Mouse (Mus musculus) heart, embryonic 14.5 days (tissue): ENCODE data around the gene Gpr146. TPM values are rescaled to one million over a fixed set of nuclear protein-coding genes. Genes with fewer than 3 reads are reported as not detected.
"Not testable (repeated sequence)": the region's sequence is repeated elsewhere in the genome, so short reads cannot be mapped to it uniquely, and the experiment has no call there.

Source experiments
- ATAC-seq: fragments of 200-750 bp; cut with Nextera tagmentation; 2 replicates; pipeline ENCODE4 v1.8.0; 2017; ENCODE audit warnings: low read depth, moderate TSS enrichment; ENCODE audit not compliant: insufficient number of reproducible peaks, insufficient read depth, low FRiP score
- H3K27ac ChIP-seq, 2 experiments: fragments of 200-500 bp in 1 of 2; fragments of 300-500 bp in 1 of 2; sonication (generic) in 1 of 2; replicated peaks in 1 of 2; 2 replicates each; pipeline ENCODE4 v1.5.1; 2012 to 2014; ENCODE audit warnings: low read depth in 2 of 2, low read length in 2 of 2, control low read depth in 1 of 2, mild to moderate bottlenecking in 1 of 2, mixed read lengths in 1 of 2; ENCODE audit not compliant: control insufficient read depth in 1 of 2, insufficient read depth in 1 of 2
- H3K27me3 ChIP-seq: fragments of 300-500 bp; sonication (generic); 2 replicates; pipeline ENCODE4 v1.6.1; 2014; ENCODE audit warnings: mild to moderate bottlenecking, low read length, control low read depth; ENCODE audit not compliant: control insufficient read depth, insufficient read depth
- H3K36me3 ChIP-seq: fragments of 300-500 bp; sonication (generic); 2 replicates; pipeline ENCODE4 v1.6.1; 2014; ENCODE audit warnings: mild to moderate bottlenecking, control low read depth, low read length, mixed read lengths; ENCODE audit not compliant: control insufficient read depth, insufficient read depth
- H3K4me1 ChIP-seq, 2 experiments: fragments of 200-500 bp in 1 of 2; fragments of 300-500 bp in 1 of 2; sonication (generic) in 1 of 2; 2 replicates each; pipeline ENCODE4 v1.6.1; 2012 to 2014; ENCODE audit warnings: low read length in 2 of 2, control low read depth in 1 of 2, mixed read lengths in 1 of 2; ENCODE audit not compliant: control insufficient read depth in 2 of 2, insufficient read depth in 2 of 2
- H3K4me2 ChIP-seq: fragments of 300-500 bp; sonication (generic); 2 replicates; pipeline ENCODE4 v1.6.1; 2014; ENCODE audit warnings: mild to moderate bottlenecking, low read length
- H3K4me3 ChIP-seq, 2 experiments: fragments of 200-500 bp in 1 of 2; fragments of 300-500 bp in 1 of 2; sonication (generic) in 1 of 2; 2 replicates each; pipeline ENCODE4 v1.5.1; 2012 to 2014; ENCODE audit warnings: low read length in 2 of 2, mild to moderate bottlenecking in 2 of 2, control low read depth in 1 of 2, low read depth in 1 of 2, moderate library complexity in 1 of 2; ENCODE audit not compliant: control insufficient read depth in 1 of 2, insufficient read depth in 1 of 2
- H3K9ac ChIP-seq: fragments of 300-500 bp; sonication (generic); 2 replicates; pipeline ENCODE4 v1.6.1; 2014; ENCODE audit warnings: mild to moderate bottlenecking, low read length
- H3K9me3 ChIP-seq: fragments of 300-500 bp; sonication (generic); 2 replicates; pipeline ENCODE4 v1.6.1; 2016; ENCODE audit warnings: low read length, control low read depth; ENCODE audit not compliant: control insufficient read depth
- WGBS: fragments of 180-500 bp; shearing (Covaris S2); extraction: QIAGEN DNeasy Blood & Tissue Kit; methylation state at CpG from one replicate; pipeline ENCODE4 v1.1.7; 2014; 5-methylcytosine and 5-hydroxymethylcytosine counted together
- polyA plus RNA-seq: library from polyadenylated mRNA; unstranded; fragments of >200 nt; fragmentation: Nextera tagmentation; extraction: Ambion mirVana; gene quantifications from 2 replicates; pipeline ENCODE4 v1.2.1, GENCODE M21; 2014

Gene Gpr146
- 9.3 and 9.5 TPM in 2 replicates for polyA plus RNA-seq

DNA sequence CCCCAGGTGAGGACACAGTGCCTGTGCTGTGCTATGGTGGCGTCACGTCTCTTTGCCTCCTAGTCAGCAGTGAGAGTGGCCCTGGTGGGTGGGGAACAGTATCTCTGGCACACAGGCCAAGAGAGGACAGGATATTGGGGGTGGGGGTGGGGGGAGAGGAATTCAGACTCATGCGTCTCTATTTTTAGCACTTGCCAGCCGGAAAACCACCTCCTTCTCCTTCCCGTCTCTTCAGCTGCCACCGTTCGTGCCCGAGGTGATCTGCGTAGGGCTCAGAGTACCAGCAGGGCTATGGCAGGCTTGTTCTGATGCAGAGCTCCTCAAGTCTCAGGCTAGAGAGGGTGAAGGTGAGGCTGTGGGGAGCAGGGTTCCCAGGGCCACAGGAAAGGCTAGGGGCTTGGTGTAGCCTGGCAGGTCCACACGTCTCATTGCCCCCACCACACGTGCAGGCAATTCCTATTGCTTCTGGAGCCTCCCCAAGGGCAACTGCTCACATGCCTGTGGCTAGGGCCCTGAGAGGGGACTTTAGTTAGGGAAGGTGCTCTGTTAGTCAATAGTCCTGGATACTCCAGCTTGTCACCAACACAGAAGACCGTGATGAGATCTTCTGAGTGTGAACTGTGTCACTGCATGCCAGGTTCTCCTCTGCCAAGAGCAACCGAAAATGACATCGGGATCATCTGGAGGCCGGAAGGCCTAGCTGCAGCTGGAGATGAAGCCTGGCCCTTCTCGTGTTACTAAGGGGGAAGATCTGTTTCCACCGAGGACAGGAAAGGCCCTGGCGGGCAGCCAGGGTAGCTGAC is at the start of gene Gpr146:
Gene Gpr146 (plus strand): TSS at position 230 of the 803 bp plus-strand sequence.
- 10% methylated on average over 18 of the region's 18 CpGs for WGBS
- Histone ChIP-seq H3K9me3 (no peaks in the 10 kb centered on the region), H3K27me3 (no peaks in the 10 kb centered on the region), H3K36me3 (no peaks in the 10 kb centered on the region), H3K4me1 (peaks cover 57 to 62% of the 10 kb centered on the region in 2 experiments), H3K27ac (peak within 1 kb of the TSS; percentile 93 to 95), H3K4me3 (0 out of 4 replicates have a peak within 1 kb of the TSS, but pooled peaks of 1 of the 2 experiments have one; percentile 2), H3K9ac (peak within 1 kb of the TSS; percentile 42), H3K4me2 (peak within 1 kb of the TSS; percentile 86)
- ATAC-seq = peak; percentile 41; the same call in 1 of the 2 replicates

- H3K36me3 ChIP-seq = peaks cover 8% of the 10 kb centered on the region; the same call in 1 of the 2 replicates
- H3K4me1 ChIP-seq = peaks cover 11 to 12% of the 10 kb centered on the region in 2 experiments; a peak in 3 of 4 replicates
- no peaks in the 10 kb centered on the region for H3K9me3 ChIP-seq
- H3K9ac ChIP-seq = no peak overlapping the region
- 75% methylated on average over 7 of the region's 7 CpGs for WGBS
- H3K27me3 ChIP-seq = peaks cover 16% of the 10 kb centered on the region
- H3K4me2 ChIP-seq = no peak overlapping the region
- ATAC-seq = no peak
- H3K4me3 ChIP-seq = no peak overlapping the region
- H3K27ac ChIP-seq = no peak overlapping the region
These were observed 46.7 kb upstream of the Gpr146 start for GRCm38 (mm10) chr5:139330766-139331165.

GRCm38 (mm10) chr5:139331742-139332141 is 45.8 kb upstream of the Gpr146 start:
- Histone ChIP-seq H3K27ac (no peak overlapping the region), H3K4me3 (no peak overlapping the region), H3K4me2 (no peak overlapping the region), H3K27me3 (peaks cover 7% of the 10 kb centered on the region; the same call in 1 of the 2 replicates), H3K4me1 (peaks cover 11 to 12% of the 10 kb centered on the region in 2 experiments; a peak in 3 of 4 replicates), H3K9ac (no peak overlapping the region), H3K9me3 (no peaks in the 10 kb centered on the region), H3K36me3 (peaks cover 18% of the 10 kb centered on the region)
- 17% methylated on average over 8 of the region's 8 CpGs for WGBS
- ATAC-seq = no peak

DNA sequence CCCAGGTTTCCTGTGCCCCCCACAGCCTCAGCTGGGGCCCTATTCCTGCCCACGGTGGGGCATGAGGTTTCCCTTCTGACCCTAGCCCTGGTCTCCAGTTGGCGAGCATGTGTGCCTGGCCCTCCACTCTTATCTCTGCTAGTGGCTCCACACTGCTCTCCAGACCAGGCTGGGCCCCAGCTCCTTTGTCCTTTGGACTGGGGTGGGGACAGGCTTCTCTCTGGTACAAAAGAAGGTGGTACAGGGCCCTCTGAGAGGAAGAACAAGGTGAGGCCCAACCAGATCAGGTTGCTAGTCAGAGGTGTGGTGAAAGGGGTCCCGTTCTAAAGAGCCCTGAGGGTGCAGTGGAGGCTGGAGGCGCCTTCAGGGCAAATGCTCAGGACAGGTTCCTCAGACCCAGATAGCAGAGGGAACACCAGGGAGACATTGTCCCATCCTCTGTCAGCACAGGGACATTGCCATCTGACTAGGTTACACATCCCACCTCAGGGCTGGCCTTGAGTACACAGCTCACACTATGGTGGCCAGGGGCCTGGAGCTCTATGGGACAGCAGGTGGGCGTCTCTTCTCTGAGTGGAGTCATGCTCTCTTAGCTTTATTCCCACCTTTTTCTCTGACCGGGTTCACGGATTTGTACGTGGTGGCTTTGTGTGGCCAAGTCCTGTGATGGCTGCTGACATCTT is 44.8 kb upstream of the Gpr146 start:
- H3K27me3 ChIP-seq = 0 out of 2 replicates have a peak, but pooled peaks cover 7% of the 10 kb centered on the region
- no peak overlapping the region for H3K27ac ChIP-seq
- H3K4me3 ChIP-seq = no peak overlapping the region
- H3K36me3 ChIP-seq = peaks cover 26% of the 10 kb centered on the region
- H3K4me1 ChIP-seq = peaks cover 14 to 17% of the 10 kb centered on the region in 2 experiments; a peak in 3 of 4 replicates
- H3K9ac ChIP-seq = no peak overlapping the region
- no peaks in the 10 kb centered on the region for H3K9me3 ChIP-seq
- H3K4me2 ChIP-seq = no peak overlapping the region
- no peak; the same call in 1 of the 2 replicates for ATAC-seq
- WGBS = 61% methylated on average over 8 of the region's 8 CpGs

DNA sequence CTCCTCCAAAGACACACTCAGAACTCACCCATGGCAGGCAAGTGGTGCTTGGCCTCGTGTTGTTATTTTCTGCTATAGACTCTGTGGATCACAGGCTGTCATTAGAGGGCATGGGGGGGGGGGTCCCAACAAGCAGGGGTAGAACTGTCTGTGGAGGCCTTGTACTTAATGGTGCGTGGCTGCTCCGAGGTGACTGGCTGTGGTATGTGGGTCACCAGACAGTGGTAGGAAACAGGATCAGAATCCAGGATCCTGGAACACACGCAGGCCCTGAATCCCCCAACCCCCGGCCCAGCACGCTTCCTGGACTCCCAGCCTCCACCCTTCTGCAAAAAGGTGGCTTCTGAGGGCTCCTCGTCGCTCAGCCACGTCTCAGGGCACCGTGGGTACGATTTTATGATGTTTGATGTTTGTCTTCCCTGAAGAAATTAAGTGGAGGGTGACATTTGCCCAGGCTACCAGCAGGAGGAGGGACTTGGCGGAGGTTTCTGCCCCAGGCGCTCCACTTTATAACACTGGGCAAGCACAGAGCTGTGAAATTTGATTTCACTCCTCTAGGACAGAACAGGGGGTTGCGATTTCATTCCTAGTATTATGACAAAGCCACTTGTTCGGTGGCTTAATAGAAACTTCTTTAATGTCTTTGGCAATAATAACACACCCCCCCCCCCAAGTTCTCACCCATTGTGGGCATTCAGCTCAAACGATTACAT is 44.0 kb upstream of the Gpr146 start:
- Histone ChIP-seq H3K9ac (no peak overlapping the region), H3K4me3 (no peak overlapping the region), H3K4me1 (peaks cover 21 to 24% of the 10 kb centered on the region in 2 experiments), H3K9me3 (no peaks in the 10 kb centered on the region), H3K27ac (no peak overlapping the region), H3K36me3 (peaks cover 30% of the 10 kb centered on the region), H3K4me2 (no peak overlapping the region), H3K27me3 (0 out of 2 replicates have a peak, but pooled peaks cover 7% of the 10 kb centered on the region)
- no peak for ATAC-seq
- WGBS = 91% methylated on average over 16 of the region's 16 CpGs

GRCm38 (mm10) chr5:139334394-139334793 is 43.1 kb upstream of the Gpr146 start:
- not testable (repeated sequence) for H3K4me2 ChIP-seq, ATAC-seq, H3K9ac ChIP-seq

GRCm38 (mm10) chr5:139335634-139336033 is 41.9 kb upstream of the Gpr146 start:
- Histone ChIP-seq H3K36me3 (peaks cover 46% of the 10 kb centered on the region), H3K4me2 (no peak overlapping the region), H3K4me3 (no peak overlapping the region), H3K27ac (no peak overlapping the region), H3K9ac (no peak overlapping the region), H3K27me3 (no peaks in the 10 kb centered on the region), H3K9me3 (no peaks in the 10 kb centered on the region), H3K4me1 (peaks cover 28 to 32% of the 10 kb centered on the region in 2 experiments)
- 87% methylated on average over 4 of the region's 4 CpGs for WGBS
- ATAC-seq = no peak

More at GRCm38 (mm10) chr5:139334394-139334793, 43.1 kb upstream of the Gpr146 start:
- H3K27ac ChIP-seq, H3K4me3 ChIP-seq, H3K27me3 ChIP-seq, H3K9me3 ChIP-seq: not testable (repeated sequence)
- 83% methylated on average over 10 of the region's 10 CpGs for WGBS
- Histone ChIP-seq H3K36me3 (peaks cover 34% of the 10 kb centered on the region), H3K4me1 (peaks cover 28 to 32% of the 10 kb centered on the region in 2 experiments)
